Mouse (Mus musculus) C2C12 (cell line): Measurements from ENCODE around the gene Gm5678.
"Not testable (repeated sequence)": the region's sequence is repeated elsewhere in the genome, so short reads cannot be mapped to it uniquely, and the experiment has no call there.

Source experiments
- CTCF ChIP-seq: IDR thresholded peaks from one replicate; pipeline ENCODE4 v1.5.1; 2011; ENCODE audit not compliant: control insufficient read depth, insufficient read depth, insufficient read length
- FOSL1 ChIP-seq: IDR thresholded peaks from one replicate; pipeline ENCODE4 v1.8.0; 2011; ENCODE audit warnings: mild to moderate bottlenecking, low read length; ENCODE audit not compliant: poor library complexity, insufficient read depth, severe bottlenecking
- USF1 ChIP-seq: IDR thresholded peaks from one replicate; pipeline ENCODE4 v1.6.1; 2011; ENCODE audit warnings: low read depth, mild to moderate bottlenecking, control low read depth, moderate library complexity

- TF ChIP-seq CTCF, USF1, FOSL1: not testable (repeated sequence)
Measured at GRCm38 (mm10) chr16:93623759-93624158, 4.1 kb upstream of the Gm5678 start.
